Mouse (Mus musculus) heart, embryonic 13.5 days (tissue): Measurements from ENCODE around the gene Ptcd1. TPM values are rescaled to one million over a fixed set of nuclear protein-coding genes. Genes with fewer than 3 reads are reported as not detected.
"Not testable (repeated sequence)": the region's sequence is repeated elsewhere in the genome, so short reads cannot be mapped to it uniquely, and the experiment has no call there.

Experiments
- ATAC-seq: fragments of 200-750 bp; cut with Nextera tagmentation; 2 replicates; pipeline ENCODE4 v1.8.0; 2017; ENCODE audit warnings: moderate TSS enrichment; ENCODE audit not compliant: insufficient number of reproducible peaks, low FRiP score, low TSS enrichment; ENCODE audit errors: extremely low read depth
- H3K27ac ChIP-seq: fragments of 300-500 bp; sonication (generic); replicated peaks from 2 replicates; pipeline ENCODE4 v1.5.1; 2015; ENCODE audit warnings: moderate library complexity, mild to moderate bottlenecking, inconsistent platforms
- H3K27me3 ChIP-seq: fragments of 300-500 bp; sonication (generic); replicated peaks from 2 replicates; pipeline ENCODE4 v1.6.1; 2015; ENCODE audit warnings: mild to moderate bottlenecking, inconsistent platforms
- H3K36me3 ChIP-seq: fragments of 300-500 bp; sonication (generic); 2 replicates; pipeline ENCODE4 v1.6.1; 2015; ENCODE audit warnings: mild to moderate bottlenecking, inconsistent platforms
- H3K4me1 ChIP-seq: fragments of 300-500 bp; sonication (generic); 2 replicates; pipeline ENCODE4 v1.6.1; 2015; ENCODE audit warnings: inconsistent platforms
- H3K4me2 ChIP-seq: fragments of 300-500 bp; sonication (generic); 2 replicates; pipeline ENCODE4 v1.6.1; 2015; ENCODE audit warnings: inconsistent platforms, mild to moderate bottlenecking, moderate library complexity
- H3K4me3 ChIP-seq: fragments of 300-500 bp; sonication (generic); 2 replicates; pipeline ENCODE4 v1.5.1; 2015; ENCODE audit warnings: moderate library complexity, mild to moderate bottlenecking, inconsistent platforms
- H3K9ac ChIP-seq: fragments of 300-500 bp; sonication (generic); 2 replicates; pipeline ENCODE4 v1.6.1; 2015; ENCODE audit warnings: inconsistent platforms, mild to moderate bottlenecking, moderate library complexity
- H3K9me3 ChIP-seq: fragments of 300-500 bp; sonication (generic); 2 replicates; pipeline ENCODE4 v1.6.1; 2016; ENCODE audit warnings: inconsistent platforms
- WGBS: fragments of 180-500 bp; shearing (Covaris S2); methylation state at CpG from one replicate; pipeline ENCODE4 v1.1.7; 2015; ENCODE audit warnings: mixed read lengths; 5-methylcytosine and 5-hydroxymethylcytosine counted together
- polyA plus RNA-seq: library from polyadenylated mRNA; unstranded; fragments of >200 nt; fragmentation: Nextera tagmentation; extraction: Ambion mirVana; gene quantifications from 2 replicates; pipeline ENCODE4 v1.2.1, GENCODE M21; 2015

Ptcd1 gene
- polyA plus RNA-seq: 11.6 and 11.8 TPM in 2 replicates

DNA sequence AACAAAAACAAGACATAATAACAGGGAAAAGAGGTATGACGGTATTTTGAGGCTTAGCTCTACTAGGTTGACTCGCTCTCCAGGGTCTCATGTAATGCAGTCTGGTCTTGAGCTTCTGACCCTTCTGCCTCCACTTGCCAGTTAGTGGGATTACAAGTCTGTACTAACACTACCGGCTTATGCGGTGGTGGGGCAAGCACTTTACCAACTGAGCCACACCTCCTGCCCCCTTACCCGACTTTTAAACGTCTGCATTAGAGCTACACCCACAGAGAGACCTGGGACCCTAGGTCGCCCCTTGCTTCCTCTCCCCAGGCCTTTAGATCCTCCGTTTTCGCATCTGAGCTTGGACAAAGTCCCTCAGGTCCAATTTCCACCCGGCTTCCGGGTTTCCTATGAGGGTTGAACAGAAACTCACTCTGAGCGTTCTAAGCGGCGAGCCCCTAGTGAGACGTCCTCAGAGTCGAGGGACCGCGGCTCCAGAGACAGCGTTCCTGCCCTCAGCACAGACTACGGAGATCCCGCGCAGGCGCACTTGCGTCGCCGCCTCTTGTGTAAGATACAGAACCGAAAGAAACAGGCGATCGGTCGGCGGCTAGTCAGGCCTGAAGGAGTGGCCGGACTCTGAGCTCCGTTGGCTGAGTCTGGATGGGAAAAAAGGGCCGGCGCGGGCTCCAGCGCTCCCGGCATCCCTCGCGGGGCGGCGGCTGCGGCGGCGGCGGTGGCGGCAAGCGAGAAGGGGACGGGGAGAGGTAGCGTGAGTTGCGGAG is at the start of gene Ptcd1, which contains the start of gene Cpsf4:
TSS of gene Ptcd1 (minus strand) at position 573 of the 770 bp plus-strand sequence.
TSS of gene Cpsf4 (plus strand) at position 678 of the 770 bp plus-strand sequence.
- under 1% methylated on average over 51 of the region's 51 CpGs for WGBS
- no peaks in the 10 kb centered on the region for H3K9me3 ChIP-seq
- peak within 1 kb of the TSS; percentile 99 for H3K9ac ChIP-seq
- peak within 1 kb of the TSS; percentile 97 for H3K4me2 ChIP-seq
- H3K36me3 ChIP-seq: peaks cover 51% of the 10 kb centered on the region
- ATAC-seq: peak; percentile 90
- H3K4me1 ChIP-seq: peaks cover 41% of the 10 kb centered on the region
- peak within 1 kb of the TSS; percentile 92 for H3K27ac ChIP-seq
- H3K27me3 ChIP-seq: no peaks in the 10 kb centered on the region
- peak within 1 kb of the TSS; percentile 98 for H3K4me3 ChIP-seq

DNA sequence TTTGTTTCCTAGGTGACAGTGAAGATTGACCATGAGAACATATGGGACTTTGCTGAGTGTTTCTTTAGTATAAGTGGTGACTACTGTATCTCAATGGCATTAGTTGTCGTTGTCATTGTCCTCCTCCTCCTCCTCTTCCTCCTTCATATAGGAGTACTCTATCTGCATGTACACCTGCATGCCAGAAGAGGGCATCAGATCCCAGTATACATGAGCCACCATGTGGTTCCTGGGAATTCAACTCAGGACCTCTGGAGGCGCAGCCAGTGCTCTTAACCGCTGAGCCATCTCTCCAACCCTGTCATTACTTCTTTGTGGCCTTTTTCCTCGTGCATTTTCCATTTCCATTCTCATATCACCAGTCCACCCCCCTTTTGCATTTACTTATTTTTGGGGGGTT is 47.8 kb upstream of the Ptcd1 start:
- no peaks in the 10 kb centered on the region for H3K4me1 ChIP-seq
- no peak overlapping the region for H3K4me2 ChIP-seq
- H3K36me3 ChIP-seq: peaks cover 93% of the 10 kb centered on the region
- no peaks in the 10 kb centered on the region for H3K27me3 ChIP-seq
- no peak overlapping the region for H3K27ac ChIP-seq
- 55% methylated on average over 4 of the region's 4 CpGs for WGBS
- H3K4me3 ChIP-seq: no peak overlapping the region
- H3K9ac ChIP-seq: no peak overlapping the region
- ATAC-seq: no peak
- H3K9me3 ChIP-seq: no peaks in the 10 kb centered on the region

DNA sequence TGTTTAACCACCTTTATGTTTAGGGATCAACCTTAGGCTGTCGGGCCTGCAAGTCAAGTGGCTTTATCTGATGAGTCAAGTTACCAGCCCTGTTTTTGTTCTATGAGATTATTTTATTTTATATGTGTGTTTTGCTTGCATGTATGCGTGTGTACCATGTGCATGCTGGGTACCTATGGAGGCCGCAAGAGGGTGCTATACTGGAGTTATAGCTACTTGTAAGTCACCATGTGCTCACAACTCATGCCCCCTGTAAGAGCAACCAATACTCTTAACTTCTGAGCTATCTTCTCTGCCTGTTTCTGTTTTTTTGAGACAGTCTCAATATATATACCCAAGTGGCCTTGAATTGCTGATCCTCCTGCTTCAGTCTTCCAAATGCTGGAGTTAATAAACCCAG is 46.6 kb upstream of the Ptcd1 start:
- Histone ChIP-seq H3K9ac (no peak overlapping the region), H3K9me3 (no peaks in the 10 kb centered on the region), H3K4me3 (no peak overlapping the region), H3K36me3 (peaks cover 92% of the 10 kb centered on the region), H3K4me1 (no peaks in the 10 kb centered on the region), H3K27ac (no peak overlapping the region), H3K4me2 (no peak overlapping the region), H3K27me3 (no peaks in the 10 kb centered on the region)
- WGBS: 81% methylated on average over 3 of the region's 3 CpGs
- no peak for ATAC-seq

DNA sequence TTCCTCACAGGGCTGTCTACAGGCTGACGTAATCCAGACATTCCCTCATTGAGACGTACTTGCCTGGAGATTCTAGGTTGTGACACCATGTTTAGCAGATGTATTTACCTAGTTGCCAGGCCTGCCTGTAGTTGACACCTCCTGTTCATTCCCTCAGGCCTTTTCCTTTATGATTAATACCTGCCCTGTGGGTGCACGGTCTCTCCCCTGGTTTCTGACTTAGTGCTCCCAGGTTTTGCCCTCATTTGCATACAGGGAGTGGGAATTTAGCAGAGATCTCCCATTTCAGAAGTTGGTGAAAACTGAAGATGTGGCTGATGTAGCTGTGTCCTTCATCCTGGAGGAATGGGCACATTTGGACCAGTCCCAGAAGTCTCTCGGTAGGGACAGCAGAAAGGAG is 45.3 kb upstream of the Ptcd1 start:
- Histone ChIP-seq H3K9me3 (no peaks in the 10 kb centered on the region), H3K36me3 (peaks cover 90% of the 10 kb centered on the region), H3K4me3 (no peak overlapping the region), H3K4me2 (no peak overlapping the region), H3K9ac (no peak overlapping the region), H3K27me3 (no peaks in the 10 kb centered on the region), H3K27ac (no peak overlapping the region), H3K4me1 (no peaks in the 10 kb centered on the region)
- WGBS: 88% methylated on average over 4 of the region's 4 CpGs
- ATAC-seq: no peak

DNA sequence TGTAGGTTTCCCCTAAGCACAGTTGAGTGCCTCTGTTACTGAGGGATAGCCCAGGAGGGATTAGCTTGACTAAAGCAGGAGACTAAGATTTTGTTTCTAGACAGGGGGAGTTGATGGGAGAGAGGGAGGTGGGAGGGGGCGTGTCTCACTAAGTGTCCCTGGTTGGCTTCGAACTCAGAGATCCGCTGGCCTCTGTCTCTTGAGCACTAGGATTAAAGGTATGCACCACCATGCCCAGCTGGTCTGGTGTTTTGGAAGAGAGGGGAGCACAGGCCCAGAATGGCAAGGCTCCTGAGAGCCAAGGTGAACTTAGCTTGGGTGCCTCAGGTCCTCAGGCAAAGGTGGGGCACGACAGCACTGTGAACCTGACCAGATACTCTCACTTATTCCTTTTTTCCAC is 44.4 kb upstream of the Ptcd1 start:
- Histone ChIP-seq H3K9ac (no peak overlapping the region), H3K9me3 (no peaks in the 10 kb centered on the region), H3K4me2 (no peak overlapping the region), H3K4me3 (no peak overlapping the region), H3K36me3 (peaks cover 92% of the 10 kb centered on the region), H3K27me3 (no peaks in the 10 kb centered on the region), H3K4me1 (peaks cover 3% of the 10 kb centered on the region), H3K27ac (no peak overlapping the region)
- WGBS: 88% methylated on average over 4 of the region's 4 CpGs
- ATAC-seq: no peak

DNA sequence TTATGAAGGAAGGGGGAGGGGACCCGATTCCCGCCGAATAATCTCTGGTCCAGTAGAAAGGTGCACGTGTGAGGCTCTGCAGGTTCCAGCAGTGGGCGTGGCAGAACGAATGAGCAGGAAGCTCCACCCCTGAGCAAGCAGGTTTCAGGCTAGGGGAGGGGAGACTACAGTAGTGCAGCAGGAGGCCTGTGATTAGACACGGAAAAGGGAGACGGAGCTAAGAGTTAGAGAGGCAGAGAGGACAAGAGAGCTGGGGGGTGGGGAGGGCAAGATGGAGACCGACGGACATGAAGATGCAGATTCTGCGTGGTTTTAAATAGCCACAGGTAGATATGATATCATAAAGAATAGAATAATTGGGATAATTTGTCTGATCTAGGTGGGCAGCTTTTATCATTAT is 41.5 kb upstream of the Ptcd1 start:
- not testable (repeated sequence) for H3K9me3 ChIP-seq, H3K4me2 ChIP-seq, H3K27ac ChIP-seq, H3K4me3 ChIP-seq, H3K9ac ChIP-seq, H3K27me3 ChIP-seq, ATAC-seq
- H3K36me3 ChIP-seq: peaks cover 66% of the 10 kb centered on the region
- H3K4me1 ChIP-seq: peaks cover 15% of the 10 kb centered on the region
- whole genome bisulfite sequencing: 45% methylated on average over 10 of the region's 11 CpGs

DNA sequence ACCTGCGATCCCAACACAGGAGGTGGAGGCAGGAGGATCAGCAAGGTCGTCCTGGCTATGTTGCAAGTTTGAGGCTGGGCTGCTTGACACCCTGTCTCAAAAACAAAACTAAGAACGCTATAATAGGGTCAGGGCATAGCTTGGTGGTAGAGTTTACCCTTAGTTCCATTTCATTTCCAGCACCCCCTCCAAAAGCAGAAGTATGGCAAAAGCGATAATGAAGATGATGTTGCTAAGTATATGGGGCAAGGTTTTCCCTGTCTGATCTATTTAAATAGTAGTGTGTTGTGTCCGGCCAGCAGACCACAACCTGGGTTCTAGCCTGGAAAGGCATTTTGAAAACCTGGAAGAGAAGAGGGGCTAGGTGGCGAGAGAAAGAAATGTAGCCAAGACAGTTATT is 41.0 kb upstream of the Ptcd1 start:
- H3K4me3 ChIP-seq: no peak overlapping the region
- 88% methylated on average over 6 of the region's 6 CpGs for WGBS

DNA sequence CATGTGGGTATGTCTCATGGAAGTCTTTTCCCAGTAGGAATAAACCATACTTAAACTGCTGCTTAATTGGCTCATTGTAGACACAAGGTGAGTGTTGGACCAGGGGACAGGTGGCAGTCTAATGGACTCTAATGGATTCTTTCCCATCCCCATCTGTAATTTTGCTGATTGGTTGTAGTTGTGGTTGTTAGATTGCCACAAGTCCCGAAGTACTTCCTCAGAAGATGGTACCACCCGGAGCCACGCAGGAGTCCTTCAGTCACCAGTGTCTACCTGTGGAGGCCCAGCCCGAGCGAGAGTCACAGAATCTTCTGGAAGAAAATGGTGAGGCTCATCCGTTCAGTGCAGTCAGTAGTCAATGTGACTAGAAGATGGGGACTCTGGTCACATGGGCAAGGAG is 40.5 kb upstream of the Ptcd1 start:
- Histone ChIP-seq H3K36me3 (peaks cover 56% of the 10 kb centered on the region), H3K27me3 (no peaks in the 10 kb centered on the region), H3K4me2 (no peak overlapping the region), H3K4me1 (peaks cover 20% of the 10 kb centered on the region), H3K9me3 (no peaks in the 10 kb centered on the region), H3K4me3 (no peak overlapping the region), H3K27ac (no peak overlapping the region), H3K9ac (no peak overlapping the region)
- WGBS: 90% methylated on average over 6 of the region's 6 CpGs
- ATAC-seq: no peak

More for the DNA sequence above, 41.0 kb upstream of the Ptcd1 start:
- Histone ChIP-seq H3K9ac (no peak overlapping the region), H3K4me2 (no peak overlapping the region), H3K27me3 (no peaks in the 10 kb centered on the region), H3K36me3 (peaks cover 62% of the 10 kb centered on the region), H3K9me3 (no peaks in the 10 kb centered on the region), H3K4me1 (peaks cover 19% of the 10 kb centered on the region), H3K27ac (no peak overlapping the region)
- no peak for ATAC-seq

DNA sequence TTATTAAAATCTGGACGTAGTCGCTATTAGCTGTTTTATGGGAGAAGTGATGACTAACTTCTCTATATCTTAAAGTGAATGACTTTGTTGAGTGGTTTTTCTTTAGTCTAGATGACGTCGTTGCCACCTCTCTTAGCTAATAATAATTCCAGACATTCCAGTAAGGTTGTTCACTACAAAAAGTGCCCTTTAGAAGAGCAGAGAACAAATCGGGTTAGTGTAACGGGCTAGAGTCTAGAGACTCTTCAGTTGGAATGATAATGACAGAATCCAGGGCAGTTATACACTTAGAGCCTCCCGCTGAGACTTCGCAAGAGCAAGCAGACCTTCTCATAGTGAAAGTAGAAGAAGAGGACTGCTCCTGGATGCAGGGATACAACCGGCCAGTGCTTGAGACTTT is 38.1 kb upstream of the Ptcd1 start:
- Histone ChIP-seq H3K4me1 (peaks cover 31% of the 10 kb centered on the region), H3K36me3 (peaks cover 32% of the 10 kb centered on the region), H3K27ac (peak overlapping the region; percentile 95), H3K27me3 (no peaks in the 10 kb centered on the region), H3K4me2 (peak overlapping the region; percentile 80), H3K4me3 (peak overlapping the region; percentile 74), H3K9me3 (no peaks in the 10 kb centered on the region), H3K9ac (peak overlapping the region; percentile 85)
- 8% methylated on average over 9 of the region's 9 CpGs for WGBS
- ATAC-seq: no peak

DNA sequence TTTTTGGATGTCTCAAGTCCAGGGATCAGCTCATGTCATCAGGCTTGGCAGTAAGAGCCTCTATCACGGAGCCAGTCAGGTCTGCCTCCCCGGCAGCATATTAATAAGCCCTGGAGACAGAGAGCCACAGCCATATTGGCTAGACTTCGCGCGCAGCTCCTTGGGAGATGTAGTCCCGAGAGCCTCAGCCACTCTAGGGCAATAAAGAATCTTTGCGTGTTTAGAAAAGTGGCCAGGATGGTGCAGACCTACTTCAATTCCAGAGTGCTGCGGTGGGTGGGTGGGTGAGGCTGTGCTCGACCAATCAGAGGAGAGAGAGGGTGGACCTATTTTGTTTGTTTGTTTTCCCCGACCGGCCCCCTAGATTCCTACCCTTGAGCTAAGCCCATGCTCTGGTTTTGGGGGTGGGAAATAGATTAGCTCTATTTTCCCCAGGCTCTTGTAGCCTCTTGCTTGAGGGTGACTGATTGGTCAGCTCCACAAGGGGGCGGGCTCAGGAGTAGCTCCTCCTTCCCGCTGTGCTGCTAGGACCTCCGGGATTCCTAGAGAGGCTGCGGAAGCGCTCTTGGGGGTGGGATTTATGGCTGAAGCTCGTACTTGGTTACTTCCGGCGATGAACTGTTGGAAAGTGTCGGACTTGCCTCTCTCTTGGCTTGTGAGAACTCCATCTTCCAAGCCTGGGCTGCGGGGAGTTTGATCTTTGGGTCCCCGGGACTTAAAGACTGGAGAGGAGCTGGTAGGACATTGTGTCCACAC is 37.2 kb upstream of the Ptcd1 start, which contains the start of gene Zkscan5:
TSS of gene Zkscan5 (plus strand) at position 627 of the 756 bp plus-strand sequence.
- WGBS: under 1% methylated on average over 22 of the region's 22 CpGs
- H3K4me3 ChIP-seq: peak within 1 kb of the TSS; percentile 74

DNA sequence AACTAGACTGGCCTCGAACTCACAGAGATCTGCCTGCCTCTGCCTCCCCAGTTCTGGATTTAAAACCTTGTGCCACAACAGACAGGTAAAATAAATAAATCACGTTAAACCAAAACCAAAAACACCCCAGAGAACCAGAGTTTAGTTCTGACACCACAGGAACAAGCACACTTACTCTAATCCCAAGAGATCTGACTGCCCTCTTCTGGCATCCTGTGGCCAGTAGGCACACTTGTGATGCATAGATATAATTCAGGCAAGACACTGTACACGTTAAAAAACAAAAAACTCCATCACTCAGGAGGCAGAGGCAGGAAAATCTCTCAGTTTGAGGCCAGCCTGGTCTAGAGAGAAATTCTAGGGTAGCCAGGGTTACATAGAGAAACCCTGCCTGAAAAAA is 35.5 kb upstream of the Ptcd1 start:
- WGBS: 44% methylated on average over 3 of the region's 3 CpGs
- no peak for ATAC-seq

More for the DNA sequence above, 37.2 kb upstream of the Ptcd1 start, which contains the start of gene Zkscan5:
- Histone ChIP-seq H3K4me2 (peak within 1 kb of the TSS; percentile 80), H3K27ac (peak within 1 kb of the TSS; percentile 95), H3K9ac (peak within 1 kb of the TSS; percentile 85), H3K27me3 (no peaks in the 10 kb centered on the region), H3K36me3 (peaks cover 23% of the 10 kb centered on the region), H3K4me1 (peaks cover 31% of the 10 kb centered on the region), H3K9me3 (no peaks in the 10 kb centered on the region)
- ATAC-seq: peak; percentile 87

More for the DNA sequence above, 35.5 kb upstream of the Ptcd1 start:
- no peaks in the 10 kb centered on the region for H3K9me3 ChIP-seq
- no peak overlapping the region for H3K27ac ChIP-seq
- H3K36me3 ChIP-seq: peaks cover 22% of the 10 kb centered on the region
- H3K4me1 ChIP-seq: peaks cover 31% of the 10 kb centered on the region
- H3K4me2 ChIP-seq: no peak overlapping the region
- no peaks in the 10 kb centered on the region for H3K27me3 ChIP-seq
- no peak overlapping the region for H3K9ac ChIP-seq
- no peak overlapping the region for H3K4me3 ChIP-seq
